Mouse (Mus musculus): Measurements from ENCODE around the gene Syngap1. TPM values are rescaled to one million over a fixed set of nuclear protein-coding genes. Genes with fewer than 3 reads are reported as not detected.

Syngap1 gene
- polyA plus RNA-seq, 1 experiment: 32.8 TPM

DNA sequence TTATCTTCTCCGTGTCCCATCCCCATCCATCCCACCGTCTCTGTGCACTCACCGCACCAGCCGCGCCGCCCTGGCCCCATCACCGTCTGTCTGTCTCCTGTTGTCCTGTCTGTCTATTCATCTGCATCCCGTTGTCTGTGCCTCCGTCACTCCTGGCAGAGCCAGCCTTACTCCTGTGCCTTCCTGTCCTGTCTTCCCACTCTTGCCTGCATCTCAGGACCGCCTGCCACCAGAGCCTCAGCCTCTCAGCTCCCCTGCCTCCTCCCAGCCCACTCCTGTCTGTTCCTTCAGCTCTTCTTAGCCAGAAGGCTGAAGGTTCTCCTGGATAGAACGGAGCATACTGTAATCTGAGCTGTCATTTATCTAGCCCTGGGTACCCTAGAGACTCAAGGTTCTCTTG, 25.9 kb downstream of the Syngap1 start:
- 91% methylated on average over 11 of the region's 11 CpGs for WGBS
- DNase-seq: no peak
- Histone ChIP-seq H3K4me1 (ENCODE audit: control insufficient read depth, insufficient read depth, low read length) (no peaks in the 10 kb centered on the region), H3K4me3 (replicated peaks; ENCODE audit: extremely low read depth, low read depth, low read length) (no peak overlapping the region)
- TF ChIP-seq POLR2A (IDR thresholded peaks at IDR 0.05; ENCODE audit: borderline replicate concordance, extremely low read depth, low read depth, low read length) (no peak), CTCF (IDR thresholded peaks at IDR 0.05; ENCODE audit: insufficient read depth, low read length) (no peak)

DNA sequence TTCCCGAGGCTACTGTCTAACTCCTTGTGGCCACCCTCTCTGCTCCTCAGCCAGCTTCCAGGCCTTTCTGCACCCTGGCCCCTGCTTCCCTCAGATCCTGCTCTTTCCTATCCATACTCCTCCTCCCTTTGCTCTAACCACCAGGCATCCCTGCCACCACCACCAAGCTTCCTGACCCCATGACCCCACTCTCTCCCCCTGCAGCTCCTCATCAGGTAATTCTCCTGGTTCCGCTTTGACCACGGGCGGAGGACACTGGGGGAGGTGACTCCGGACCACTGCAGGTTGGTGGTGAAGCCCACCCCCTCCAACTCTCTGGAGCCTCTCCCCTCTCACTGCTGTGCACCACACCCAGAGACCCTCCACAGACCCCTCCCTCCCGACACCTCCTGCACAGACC, 26.4 kb downstream of the Syngap1 start:
- no peaks in the 10 kb centered on the region for H3K4me1 ChIP-seq (ENCODE audit: control insufficient read depth, insufficient read depth, low read length)
- 91% methylated on average over 6 of the region's 6 CpGs for WGBS
- DNase-seq: no peak
- no peak overlapping the region for H3K4me3 ChIP-seq (replicated peaks; ENCODE audit: extremely low read depth, low read depth, low read length)
- TF ChIP-seq POLR2A (IDR thresholded peaks at IDR 0.05; ENCODE audit: borderline replicate concordance, extremely low read depth, low read depth, low read length): no peak
- TF ChIP-seq CTCF (IDR thresholded peaks at IDR 0.05; ENCODE audit: insufficient read depth, low read length): no peak

DNA sequence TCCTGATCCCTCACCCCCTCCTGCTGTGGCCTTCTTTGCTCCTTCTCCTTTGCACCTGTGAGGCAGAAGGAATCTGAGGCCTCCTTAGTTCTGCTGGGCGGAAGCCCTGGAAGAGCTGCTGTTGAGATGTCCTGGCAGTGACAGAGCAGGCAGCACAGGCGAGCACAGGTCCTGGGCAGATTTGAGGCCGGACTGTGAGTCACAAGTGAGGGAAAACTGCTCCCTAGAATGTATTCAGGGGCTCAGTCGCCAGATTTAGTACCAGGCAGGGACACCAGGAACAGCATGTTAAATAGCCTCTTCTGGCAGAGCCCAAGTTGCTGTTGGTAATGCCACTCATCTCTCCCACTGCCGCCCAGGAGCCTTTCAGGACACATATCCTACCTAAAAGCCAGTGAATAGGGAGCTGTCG, 27.2 kb downstream of the Syngap1 start:
- TF ChIP-seq CTCF (IDR thresholded peaks at IDR 0.05; ENCODE audit: insufficient read depth, low read length) (no peak), POLR2A (IDR thresholded peaks at IDR 0.05; ENCODE audit: borderline replicate concordance, extremely low read depth, low read depth, low read length) (no peak)
- DNase-seq: no peak
- 86% methylated on average over 6 of the region's 6 CpGs for WGBS
- Histone ChIP-seq H3K4me1 (ENCODE audit: control insufficient read depth, insufficient read depth, low read length) (no peaks in the 10 kb centered on the region), H3K4me3 (replicated peaks; ENCODE audit: extremely low read depth, low read depth, low read length) (no peak overlapping the region)

DNA sequence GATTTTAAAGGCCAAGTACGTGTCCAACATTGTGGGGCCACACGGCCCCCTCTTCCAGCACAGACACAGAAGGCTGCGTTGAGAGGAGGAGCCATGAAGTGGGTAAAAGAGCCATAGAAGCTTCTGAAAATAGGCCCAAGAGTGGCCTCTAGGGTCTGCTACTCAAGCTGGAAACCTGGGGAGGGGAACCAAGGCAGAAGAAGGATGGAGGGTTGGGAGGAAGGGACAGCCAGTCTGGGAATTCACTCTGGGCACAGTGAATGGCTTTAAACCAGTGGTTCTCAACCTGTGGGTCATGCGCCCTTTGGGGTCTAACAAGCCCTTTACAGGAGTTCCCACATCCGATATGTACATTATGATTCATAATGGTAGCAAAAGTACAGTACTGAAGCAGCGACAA, 28.2 kb downstream of the Syngap1 start:
- Histone ChIP-seq H3K4me1 (ENCODE audit: control insufficient read depth, insufficient read depth, low read length) (peaks cover 3% of the 10 kb centered on the region), H3K4me3 (replicated peaks; ENCODE audit: extremely low read depth, low read depth, low read length) (no peak overlapping the region)
- no peak for TF ChIP-seq POLR2A (IDR thresholded peaks at IDR 0.05; ENCODE audit: borderline replicate concordance, extremely low read depth, low read depth, low read length)
- TF ChIP-seq CTCF (IDR thresholded peaks at IDR 0.05; ENCODE audit: insufficient read depth, low read length): no peak
- 71% methylated on average over 6 of the region's 6 CpGs for WGBS
- no peak for DNase-seq

DNA sequence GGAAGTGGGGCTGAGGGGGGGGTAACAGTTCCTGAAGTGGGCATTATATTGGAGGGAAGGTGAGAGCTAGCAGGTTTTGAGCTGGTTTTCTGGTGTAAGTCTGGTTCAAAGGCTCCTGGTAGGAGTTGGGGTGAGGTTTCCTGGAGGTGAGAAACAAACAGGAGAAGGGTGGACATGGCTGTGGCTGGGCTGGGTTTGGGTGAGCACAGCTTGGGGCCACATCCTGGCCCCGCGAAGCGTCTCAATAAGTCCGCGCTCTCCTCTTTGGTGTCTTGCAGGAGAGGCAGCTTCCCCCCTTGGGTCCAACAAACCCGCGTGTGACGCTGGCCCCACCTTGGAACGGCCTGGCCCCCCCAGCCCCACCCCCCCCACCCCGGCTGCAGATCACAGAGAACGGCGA, 29.2 kb downstream of the Syngap1 start:
- no peak for DNase-seq
- H3K4me1 ChIP-seq (ENCODE audit: control insufficient read depth, insufficient read depth, low read length): peaks cover 3% of the 10 kb centered on the region
- 51% methylated on average over 12 of the region's 12 CpGs for WGBS
- TF ChIP-seq CTCF (IDR thresholded peaks at IDR 0.05; ENCODE audit: insufficient read depth, low read length): no peak
- TF ChIP-seq POLR2A (IDR thresholded peaks at IDR 0.05; ENCODE audit: borderline replicate concordance, extremely low read depth, low read depth, low read length): no peak
- H3K4me3 ChIP-seq (replicated peaks; ENCODE audit: extremely low read depth, low read depth, low read length): no peak overlapping the region

DNA sequence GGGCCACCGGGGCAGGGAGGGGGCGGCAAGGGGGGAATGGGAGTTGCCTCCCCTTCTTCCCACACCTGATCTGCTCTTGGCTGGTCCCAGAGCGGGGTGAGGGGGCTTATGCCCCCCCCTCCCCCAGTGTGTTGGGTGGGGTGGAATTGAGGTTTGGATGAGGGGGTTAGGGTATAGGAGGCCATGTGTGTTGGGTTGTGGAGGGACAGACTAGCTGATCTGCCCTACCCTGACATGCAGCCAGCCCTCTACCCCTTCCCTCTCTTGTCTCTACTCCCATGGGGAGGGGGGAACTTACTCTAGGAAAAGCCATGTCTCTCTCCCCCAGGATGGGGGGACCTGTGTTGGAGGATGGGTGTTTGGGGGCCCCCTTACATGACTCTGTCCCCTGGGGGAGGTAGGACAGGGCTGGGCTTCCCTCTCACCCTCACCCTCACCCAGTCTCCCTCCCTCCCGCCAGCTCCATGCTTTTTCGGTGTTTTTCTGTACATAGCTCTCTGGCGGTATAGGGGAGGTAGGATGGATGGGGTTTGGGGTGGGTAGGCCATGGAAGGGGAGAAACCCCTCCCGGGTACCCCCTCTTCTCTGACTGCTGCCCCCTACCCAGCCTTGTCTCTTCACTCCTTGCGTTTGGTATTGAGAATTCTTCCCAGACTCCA, 30.3 kb downstream of the Syngap1 start:
- no peak overlapping the region for H3K4me3 ChIP-seq (replicated peaks; ENCODE audit: extremely low read depth, low read depth, low read length)
- H3K4me1 ChIP-seq (ENCODE audit: control insufficient read depth, insufficient read depth, low read length): peaks cover 3% of the 10 kb centered on the region
- WGBS: 54% methylated on average over 8 of the region's 8 CpGs
- no peak for DNase-seq
- TF ChIP-seq POLR2A (IDR thresholded peaks at IDR 0.05; ENCODE audit: borderline replicate concordance, extremely low read depth, low read depth, low read length) (no peak), CTCF (IDR thresholded peaks at IDR 0.05; ENCODE audit: insufficient read depth, low read length) (no peak)

DNA sequence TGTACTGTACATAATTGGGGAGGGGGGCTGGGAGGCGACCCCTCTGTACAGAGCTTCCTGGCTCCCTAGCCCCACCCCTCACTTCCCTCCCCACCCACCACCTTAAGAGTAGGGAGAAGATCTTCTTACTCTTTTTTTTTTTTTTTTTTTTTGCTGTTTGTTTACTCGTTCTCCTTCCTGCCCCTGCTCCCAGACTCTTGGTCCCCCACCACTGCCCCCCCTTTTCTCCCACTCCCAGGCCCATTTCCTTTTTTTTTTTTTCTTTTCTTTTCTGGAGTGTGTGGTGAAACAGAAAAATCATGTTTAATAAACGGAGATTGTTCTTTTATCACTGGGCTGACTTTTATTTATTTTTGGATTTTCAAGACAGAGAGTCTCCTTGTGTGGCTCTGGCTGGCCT, 31.1 kb downstream of the Syngap1 start:
- DNase-seq: no peak
- peaks cover 3% of the 10 kb centered on the region for H3K4me1 ChIP-seq (ENCODE audit: control insufficient read depth, insufficient read depth, low read length)
- 0% methylated on average over 3 of the region's 3 CpGs for WGBS
- TF ChIP-seq POLR2A (IDR thresholded peaks at IDR 0.05; ENCODE audit: borderline replicate concordance, extremely low read depth, low read depth, low read length): no peak
- TF ChIP-seq CTCF (IDR thresholded peaks at IDR 0.05; ENCODE audit: insufficient read depth, low read length): no peak
- H3K4me3 ChIP-seq (replicated peaks; ENCODE audit: extremely low read depth, low read depth, low read length): peak overlapping the region; percentile 99

DNA sequence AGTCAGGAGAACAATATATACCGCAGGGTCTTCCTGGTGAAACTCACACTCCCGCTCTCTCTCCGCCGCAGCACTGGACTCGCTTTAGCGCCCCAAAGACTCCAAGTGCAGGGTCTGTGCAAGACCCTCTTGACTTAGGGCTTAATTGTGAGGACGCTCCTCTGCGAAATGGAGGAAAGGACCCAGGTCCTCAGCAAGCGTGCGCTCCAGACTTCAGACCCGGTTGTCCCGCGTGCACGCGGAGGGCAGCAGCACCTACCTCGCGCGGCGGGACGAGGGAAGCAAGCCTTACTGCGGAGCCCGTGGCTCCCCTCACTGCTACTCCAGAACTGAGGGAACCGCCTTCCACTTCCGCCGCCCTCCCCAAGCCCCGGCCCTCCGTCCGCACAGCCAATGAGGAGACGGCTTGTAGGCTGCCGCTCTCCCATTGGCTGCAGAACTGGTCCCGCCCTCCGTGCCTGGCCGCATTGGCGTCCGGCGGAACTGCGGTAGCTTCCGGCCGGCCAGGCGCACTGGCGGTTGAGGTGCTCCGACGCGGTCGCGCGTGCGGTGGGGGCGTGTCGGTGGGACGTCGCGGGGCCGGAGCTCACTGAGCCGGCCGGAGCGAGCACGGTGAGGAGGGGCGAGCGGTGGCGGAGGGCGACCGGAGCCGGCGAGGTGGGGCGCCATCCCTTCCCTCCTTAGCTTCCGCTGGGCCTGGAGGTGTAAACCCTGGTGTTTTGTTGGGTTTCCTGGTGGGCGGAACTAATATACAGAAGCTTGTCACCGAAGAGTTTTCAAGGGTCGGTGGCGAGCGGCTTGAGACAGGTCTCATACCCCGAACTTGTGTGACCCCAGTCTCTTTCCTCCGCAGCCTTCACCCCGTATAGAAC, 31.9 kb downstream of the Syngap1 start, which contains the start of gene Zbtb9:
Zbtb9 (plus strand) TSS at position 465 of the 872 bp plus-strand sequence.
- Histone ChIP-seq H3K4me1 (ENCODE audit: control insufficient read depth, insufficient read depth, low read length) (peaks cover 3% of the 10 kb centered on the region), H3K4me3 (replicated peaks; ENCODE audit: extremely low read depth, low read depth, low read length) (peak within 1 kb of the TSS; percentile 99)
- under 1% methylated on average over 75 of the region's 75 CpGs for WGBS
- DNase-seq: peak; percentile 95
- TF ChIP-seq CTCF (IDR thresholded peaks at IDR 0.05; ENCODE audit: insufficient read depth, low read length) (no peak), POLR2A (IDR thresholded peaks at IDR 0.05; ENCODE audit: borderline replicate concordance, extremely low read depth, low read depth, low read length) (peak; percentile 98)

DNA sequence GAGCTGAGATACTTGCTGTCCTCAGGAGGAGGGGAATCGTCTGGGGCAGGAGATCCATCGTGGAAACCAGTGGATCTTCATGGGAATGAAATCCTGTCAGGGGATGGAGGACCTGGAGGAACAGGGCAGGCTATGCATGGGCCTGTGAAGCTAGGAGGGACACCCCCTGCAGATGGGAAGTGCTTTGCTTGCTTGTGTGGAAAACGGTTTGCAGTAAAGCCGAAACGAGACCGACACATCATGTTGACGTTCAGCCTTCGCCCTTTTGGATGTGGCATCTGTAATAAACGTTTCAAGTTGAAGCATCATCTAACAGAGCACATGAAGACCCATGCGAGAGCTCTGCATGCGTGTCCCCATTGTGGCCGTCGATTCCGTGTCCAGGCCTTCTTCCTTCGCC, 33.5 kb downstream of the Syngap1 start:
- no peak for DNase-seq
- peaks cover 3% of the 10 kb centered on the region for H3K4me1 ChIP-seq (ENCODE audit: control insufficient read depth, insufficient read depth, low read length)
- 90% methylated on average over 15 of the region's 15 CpGs for WGBS
- H3K4me3 ChIP-seq (replicated peaks; ENCODE audit: extremely low read depth, low read depth, low read length): no peak overlapping the region
- TF ChIP-seq CTCF (IDR thresholded peaks at IDR 0.05; ENCODE audit: insufficient read depth, low read length) (no peak), POLR2A (IDR thresholded peaks at IDR 0.05; ENCODE audit: borderline replicate concordance, extremely low read depth, low read depth, low read length) (no peak)
